Mouse (Mus musculus): Measurements from ENCODE around the gene Atg9a. TPM values are rescaled to one million over a fixed set of nuclear protein-coding genes. Genes with fewer than 3 reads are reported as not detected.
A peak's percentile ranks its signal among the peaks of the same experiment; 100 is the strongest.

Atg9a gene
- total and polyA plus RNA-seq, 3 experiments = 4.4 to 15.6 (median 12.9) TPM

DNA sequence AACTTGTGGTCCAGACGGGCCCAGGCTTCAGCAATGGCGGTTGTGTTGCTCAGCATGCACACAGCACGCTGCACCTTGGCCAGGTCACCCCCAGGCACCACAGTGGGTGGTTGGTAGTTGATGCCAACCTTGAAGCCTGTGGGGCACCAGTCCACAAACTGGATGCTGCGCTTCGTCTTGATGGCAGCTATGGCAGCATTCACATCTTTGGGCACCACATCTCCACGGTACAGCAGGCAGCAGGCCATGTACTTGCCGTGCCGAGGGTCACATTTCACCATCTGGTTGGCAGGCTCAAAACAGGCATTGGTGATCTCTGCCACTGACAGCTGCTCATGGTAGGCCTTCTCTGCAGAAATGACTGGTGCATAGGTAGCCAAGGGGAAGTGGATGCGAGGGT lies 23.8 kb upstream of the Atg9a start:
- H3K4me1 ChIP-seq (ENCODE audit: control insufficient read depth in 1 of 2, insufficient read depth in 2 of 2) = peaks cover 24 to 70% of the 10 kb centered on the region in 2 experiments
- peaks cover 47% of the 10 kb centered on the region for H3K79me2 ChIP-seq (replicated peaks; ENCODE audit: control insufficient read depth, extremely low read depth, insufficient read depth, poor library complexity, severe bottlenecking)
- H3K9me3 ChIP-seq (replicated peaks; ENCODE audit: low read length) = peaks cover 2% of the 10 kb centered on the region
- no peak overlapping the region for H3K27ac ChIP-seq (ENCODE audit: insufficient read depth, low read depth)
- dilution Hi-C loops (cut with MboI; ENCODE audit: extremely low pct_ligation_motif_present, extremely low pct_unique_long_range_greater_than_20kb, low sequenced_read_pairs) = no loop called here
- no peak overlapping the region for H3K4me2 ChIP-seq (ENCODE audit: insufficient read depth, low read depth, poor library complexity, severe bottlenecking)
- no peak for TF ChIP-seq MAZ (IDR thresholded peaks at IDR 0.05; ENCODE audit: low read depth, low read length)
- no peak for TF ChIP-seq MYC (IDR thresholded peaks at IDR 0.05; ENCODE audit: low read depth, low read length)
- no peak; the same call in 1 of the 2 replicates for TF ChIP-seq POLR2AphosphoS2 (IDR thresholded peaks at IDR 0.05; ENCODE audit: low read depth, low read length)
- no peak for TF ChIP-seq ZNF384 (IDR thresholded peaks at IDR 0.05; ENCODE audit: low read depth, low read length)
- TF ChIP-seq USF1 (IDR thresholded peaks at IDR 0.05; ENCODE audit: low read depth, low read length) = no peak
- no peak for TF ChIP-seq RCOR1 (conservative IDR thresholded peaks at IDR 0.05; ENCODE audit: low read depth, low read length)
- no peak for TF ChIP-seq SMC3 (IDR thresholded peaks at IDR 0.05; ENCODE audit: low read depth, low read length)
- TF ChIP-seq PAX5 (IDR thresholded peaks at IDR 0.05; ENCODE audit: low read length) = no peak
- TF ChIP-seq NRF1 (IDR thresholded peaks at IDR 0.05; ENCODE audit: low read depth, low read length) = no peak
- no peak for TF ChIP-seq BHLHE40 (IDR thresholded peaks at IDR 0.05; ENCODE audit: low read depth, low read length)
- in situ Hi-C loops (cut with MboI; ENCODE audit: low pct_ligation_motif_present, low pct_unique_long_range_greater_than_20kb, low sequenced_read_pairs) = no loop called here
- no peaks in the 10 kb centered on the region for H3K27me3 ChIP-seq (replicated peaks)
- peaks cover 47 to 61% of the 10 kb centered on the region in 2 experiments for H3K36me3 ChIP-seq (replicated peaks in 1 of 2; ENCODE audit: control insufficient read depth in 1 of 2, insufficient read depth in 1 of 2, low read length in 1 of 2)
- no peak overlapping the region for H3K9ac ChIP-seq (ENCODE audit: insufficient read depth, low read depth)
- H3K4me3 ChIP-seq (replicated peaks in 1 of 3; ENCODE audit: low read depth in 2 of 3, low read length in 2 of 3, poor library complexity in 1 of 3) = no peak overlapping the region
- DNase-seq (ENCODE audit: extremely low read depth) = no peak

DNA sequence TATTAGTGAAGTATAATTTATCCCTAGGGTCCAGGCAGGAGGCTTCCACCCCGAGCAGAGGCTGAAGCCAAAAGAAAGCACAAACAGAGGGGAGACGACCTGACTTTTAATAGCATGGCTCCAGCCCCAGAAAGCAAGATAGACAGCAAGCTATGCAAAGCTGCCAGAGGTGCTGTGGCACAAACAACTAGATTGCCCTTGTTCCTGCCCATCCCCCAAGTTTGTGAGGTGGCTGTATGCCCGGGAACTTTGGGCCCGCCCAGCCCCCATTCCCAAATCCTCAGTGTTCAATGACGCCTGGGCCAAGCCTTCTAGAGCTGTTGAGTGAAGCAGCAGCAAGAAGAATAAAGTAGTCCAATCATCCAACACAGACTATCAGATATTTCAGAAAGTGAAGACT lies 22.9 kb upstream of the Atg9a start:
- H3K4me2 ChIP-seq (ENCODE audit: insufficient read depth, low read depth, poor library complexity, severe bottlenecking) = no peak overlapping the region
- H3K36me3 ChIP-seq (replicated peaks in 1 of 2; ENCODE audit: control insufficient read depth in 1 of 2, insufficient read depth in 1 of 2, low read length in 1 of 2) = peaks cover 47 to 61% of the 10 kb centered on the region in 2 experiments
- in situ Hi-C loops (cut with MboI; ENCODE audit: low pct_ligation_motif_present, low pct_unique_long_range_greater_than_20kb, low sequenced_read_pairs) (no loop called here), dilution Hi-C loops (cut with MboI; ENCODE audit: extremely low pct_ligation_motif_present, extremely low pct_unique_long_range_greater_than_20kb, low sequenced_read_pairs) (no loop called here)
- TF ChIP-seq CHD2 (IDR thresholded peaks at IDR 0.05; ENCODE audit: low read length) (peak; percentile 32; the same call in 1 of the 2 replicates), POLR2A (IDR thresholded peaks at IDR 0.05; ENCODE audit: low read depth, low read length) (no peak)
- H3K4me1 ChIP-seq (ENCODE audit: control insufficient read depth in 1 of 2, insufficient read depth in 2 of 2) = peaks cover 24 to 75% of the 10 kb centered on the region in 2 experiments
- no peak overlapping the region for H3K4me3 ChIP-seq (replicated peaks in 1 of 3; ENCODE audit: low read depth in 2 of 3, low read length in 2 of 3, poor library complexity in 1 of 3)
- H3K27ac ChIP-seq (ENCODE audit: insufficient read depth, low read depth) = no peak overlapping the region
- no peak for DNase-seq (ENCODE audit: extremely low read depth)
- H3K27me3 ChIP-seq (replicated peaks) = no peaks in the 10 kb centered on the region
- H3K9ac ChIP-seq (ENCODE audit: insufficient read depth, low read depth) = no peak overlapping the region
- peaks cover 48% of the 10 kb centered on the region for H3K79me2 ChIP-seq (replicated peaks; ENCODE audit: control insufficient read depth, extremely low read depth, insufficient read depth, poor library complexity, severe bottlenecking)
- H3K9me3 ChIP-seq (replicated peaks; ENCODE audit: low read length) = peaks cover 2% of the 10 kb centered on the region

DNA sequence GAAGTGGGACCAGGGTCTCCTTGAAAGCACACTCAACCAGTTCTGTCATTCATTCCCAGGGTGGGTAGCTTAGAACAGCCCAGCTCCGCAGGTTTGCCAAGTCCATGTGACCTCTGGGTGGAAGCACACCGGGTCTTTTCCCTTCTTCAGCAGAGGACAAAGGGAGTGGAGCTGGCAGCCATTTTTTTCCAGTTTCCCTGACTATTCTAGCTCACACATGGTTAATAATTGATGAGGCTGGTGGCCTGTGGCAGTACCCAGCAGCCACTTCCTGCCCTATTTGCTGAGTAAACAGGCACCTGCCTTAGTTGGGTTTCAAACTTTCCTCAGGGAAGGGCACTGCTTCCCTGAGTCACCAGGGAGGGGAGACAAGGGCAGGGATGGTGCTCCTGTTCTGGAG lies 22.4 kb upstream of the Atg9a start:
- 0 out of 2 replicates have a peak, but pooled peaks have one; percentile 22 for TF ChIP-seq POLR2AphosphoS2 (IDR thresholded peaks at IDR 0.05; ENCODE audit: low read depth, low read length)
- no peak for TF ChIP-seq USF1 (IDR thresholded peaks at IDR 0.05; ENCODE audit: low read depth, low read length)
- TF ChIP-seq RAD21 (IDR thresholded peaks at IDR 0.05; ENCODE audit: low read depth, low read length) = no peak
- no peak for TF ChIP-seq CTCF (conservative IDR thresholded peaks at IDR 0.05 in 1 of 2, IDR thresholded peaks at IDR 0.05 in 1 of 2; ENCODE audit: low read depth in 2 of 2, low read length in 2 of 2)
- Histone ChIP-seq H3K4me2 (ENCODE audit: insufficient read depth, low read depth, poor library complexity, severe bottlenecking) (no peak overlapping the region), H3K4me3 (replicated peaks in 1 of 3; ENCODE audit: low read depth in 2 of 3, low read length in 2 of 3, poor library complexity in 1 of 3) (no peak overlapping the region), H3K9ac (ENCODE audit: insufficient read depth, low read depth) (no peak overlapping the region), H3K27ac (ENCODE audit: insufficient read depth, low read depth) (no peak overlapping the region), H3K36me3 (replicated peaks in 1 of 2; ENCODE audit: control insufficient read depth in 1 of 2, insufficient read depth in 1 of 2, low read length in 1 of 2) (peaks cover 47 to 61% of the 10 kb centered on the region in 2 experiments), H3K79me2 (replicated peaks; ENCODE audit: control insufficient read depth, extremely low read depth, insufficient read depth, poor library complexity, severe bottlenecking) (peaks cover 48% of the 10 kb centered on the region), H3K27me3 (replicated peaks) (no peaks in the 10 kb centered on the region), H3K9me3 (replicated peaks; ENCODE audit: low read length) (no peaks in the 10 kb centered on the region), H3K4me1 (ENCODE audit: control insufficient read depth in 1 of 2, insufficient read depth in 2 of 2) (peaks cover 24 to 78% of the 10 kb centered on the region in 2 experiments)
- in situ Hi-C loops (cut with MboI; ENCODE audit: low pct_ligation_motif_present, low pct_unique_long_range_greater_than_20kb, low sequenced_read_pairs) = no loop called here
- DNase-seq (ENCODE audit: extremely low read depth) = no peak
- dilution Hi-C loops (cut with MboI; ENCODE audit: extremely low pct_ligation_motif_present, extremely low pct_unique_long_range_greater_than_20kb, low sequenced_read_pairs) = no loop called here
